Mouse (Mus musculus): ENCODE measurements around the gene Dbnl. TPM values are rescaled to one million over a fixed set of nuclear protein-coding genes. Genes with fewer than 3 reads are reported as not detected.

Gene Dbnl
- total and polyA plus RNA-seq, 3 experiments, result 70.3 to 124 (median 77.3) TPM

- no peak overlapping the region for H3K4me2 ChIP-seq (ENCODE audit: insufficient read depth, low read depth, poor library complexity, severe bottlenecking)
- in situ Hi-C loops (cut with MboI; ENCODE audit: low pct_ligation_motif_present, low pct_unique_long_range_greater_than_20kb, low sequenced_read_pairs), result no loop called here
- H3K27ac ChIP-seq (ENCODE audit: insufficient read depth, low read depth), result no peak overlapping the region
- H3K27me3 ChIP-seq (replicated peaks), result no peaks in the 10 kb centered on the region
- no peaks in the 10 kb centered on the region for H3K9me3 ChIP-seq (replicated peaks; ENCODE audit: low read length)
- no peak for TF ChIP-seq MAZ (IDR thresholded peaks at IDR 0.05; ENCODE audit: low read depth, low read length)
- no peak for TF ChIP-seq TCF12 (IDR thresholded peaks at IDR 0.05; ENCODE audit: low read depth, low read length)
- TF ChIP-seq ZMIZ1 (IDR thresholded peaks at IDR 0.05; ENCODE audit: low read depth, low read length), result no peak
- no peak for TF ChIP-seq JUN (IDR thresholded peaks at IDR 0.05; ENCODE audit: insufficient read depth, low read depth, low read length)
- no peak for TF ChIP-seq ZC3H11A (IDR thresholded peaks at IDR 0.05; ENCODE audit: low read depth, low read length)
- no peak for TF ChIP-seq TBP (conservative IDR thresholded peaks at IDR 0.05; ENCODE audit: low read depth, low read length)
- no peak for TF ChIP-seq IRF4 (IDR thresholded peaks at IDR 0.05; ENCODE audit: low read depth, low read length)
- no peak for TF ChIP-seq CHD2 (IDR thresholded peaks at IDR 0.05; ENCODE audit: low read length)
- no peak for TF ChIP-seq POLR2AphosphoS2 (IDR thresholded peaks at IDR 0.05; ENCODE audit: low read depth, low read length)
- no peak for TF ChIP-seq NRF1 (IDR thresholded peaks at IDR 0.05; ENCODE audit: low read depth, low read length)
- no peak overlapping the region for H3K9ac ChIP-seq (ENCODE audit: insufficient read depth, low read depth)
- peaks cover 61 to 71% of the 10 kb centered on the region in 2 experiments for H3K36me3 ChIP-seq (replicated peaks in 1 of 2; ENCODE audit: control insufficient read depth in 1 of 2, insufficient read depth in 1 of 2, low read length in 1 of 2)
- dilution Hi-C loops (cut with MboI; ENCODE audit: extremely low pct_ligation_motif_present, extremely low pct_unique_long_range_greater_than_20kb, low sequenced_read_pairs), result no loop called here
- no peak overlapping the region for H3K4me3 ChIP-seq (replicated peaks in 1 of 3; ENCODE audit: low read depth in 2 of 3, low read length in 2 of 3, poor library complexity in 1 of 3)
- peaks cover 16 to 25% of the 10 kb centered on the region in 2 experiments for H3K4me1 ChIP-seq (ENCODE audit: control insufficient read depth in 1 of 2, insufficient read depth in 2 of 2)
- no peaks in the 10 kb centered on the region for H3K79me2 ChIP-seq (replicated peaks; ENCODE audit: control insufficient read depth, extremely low read depth, insufficient read depth, poor library complexity, severe bottlenecking)
- DNase-seq (ENCODE audit: extremely low read depth), result no peak
Observed at GRCm38 (mm10) chr11:5799621-5800490, 11.6 kb downstream of the Dbnl start.

- no peak overlapping the region for H3K4me3 ChIP-seq (replicated peaks in 1 of 3; ENCODE audit: low read depth in 2 of 3, low read length in 2 of 3, poor library complexity in 1 of 3)
- TF ChIP-seq NRF1 (IDR thresholded peaks at IDR 0.05; ENCODE audit: low read depth, low read length), result no peak
- TF ChIP-seq TBP (conservative IDR thresholded peaks at IDR 0.05; ENCODE audit: low read depth, low read length), result no peak
- no peak for TF ChIP-seq USF2 (conservative IDR thresholded peaks at IDR 0.05; ENCODE audit: low read depth, low read length)
- no peak for TF ChIP-seq MAX (IDR thresholded peaks at IDR 0.05; ENCODE audit: low read length)
- TF ChIP-seq IRF4 (IDR thresholded peaks at IDR 0.05; ENCODE audit: low read depth, low read length), result no peak
- no peak for TF ChIP-seq SMC3 (IDR thresholded peaks at IDR 0.05; ENCODE audit: low read depth, low read length)
- H3K9ac ChIP-seq (ENCODE audit: insufficient read depth, low read depth), result no peak overlapping the region
- no peak for DNase-seq (ENCODE audit: extremely low read depth)
- H3K27me3 ChIP-seq (replicated peaks), result no peaks in the 10 kb centered on the region
- no peaks in the 10 kb centered on the region for H3K79me2 ChIP-seq (replicated peaks; ENCODE audit: control insufficient read depth, extremely low read depth, insufficient read depth, poor library complexity, severe bottlenecking)
- no peaks in the 10 kb centered on the region for H3K9me3 ChIP-seq (replicated peaks; ENCODE audit: low read length)
- H3K4me1 ChIP-seq (ENCODE audit: control insufficient read depth in 1 of 2, insufficient read depth in 2 of 2), result peaks cover 16 to 25% of the 10 kb centered on the region in 2 experiments
- in situ Hi-C loops (cut with MboI; ENCODE audit: low pct_ligation_motif_present, low pct_unique_long_range_greater_than_20kb, low sequenced_read_pairs), result no loop called here
- H3K4me2 ChIP-seq (ENCODE audit: insufficient read depth, low read depth, poor library complexity, severe bottlenecking), result no peak overlapping the region
- H3K27ac ChIP-seq (ENCODE audit: insufficient read depth, low read depth), result no peak overlapping the region
- dilution Hi-C loops (cut with MboI; ENCODE audit: extremely low pct_ligation_motif_present, extremely low pct_unique_long_range_greater_than_20kb, low sequenced_read_pairs), result no loop called here
- peaks cover 48 to 55% of the 10 kb centered on the region in 2 experiments for H3K36me3 ChIP-seq (replicated peaks in 1 of 2; ENCODE audit: control insufficient read depth in 1 of 2, insufficient read depth in 1 of 2, low read length in 1 of 2)
Observed at GRCm38 (mm10) chr11:5801511-5801910, 13.2 kb downstream of the Dbnl start.

All from CH12.LX (cell line).